Mouse (Mus musculus): Measurements from ENCODE around the gene Rnf167.

Rnf167 gene

GRCm38 (mm10) chr11:70678576-70678975, 31.5 kb downstream of the Rnf167 start:
- no peak for DNase-seq

GRCm38 (mm10) chr11:70679361-70679760, 32.3 kb downstream of the Rnf167 start:
- DNase-seq, result no peak

- DNase-seq, result peak; percentile 60 to 64
These were observed 32.9 kb downstream of the Rnf167 start for GRCm38 (mm10) chr11:70679894-70680293.

- no peak for DNase-seq
These were observed 34.1 kb downstream of the Rnf167 start for GRCm38 (mm10) chr11:70681170-70681569.

- peak; percentile 50 to 51 for DNase-seq
These were observed 35.0 kb downstream of the Rnf167 start for GRCm38 (mm10) chr11:70681897-70682581.

- DNase-seq, result no peak
These were observed 36.6 kb downstream of the Rnf167 start for GRCm38 (mm10) chr11:70683640-70684039.

GRCm38 (mm10) chr11:70686901-70687566, 40.0 kb downstream of the Rnf167 start:
- DNase-seq, result no peak

- DNase-seq, result peak; percentile 84 to 85
These were observed 40.7 kb downstream of the Rnf167 start, which contains the start of gene Camta2 for GRCm38 (mm10) chr11:70687601-70688199. TSS of gene Camta2 (minus strand) at chr11:70688105.

- no peak for DNase-seq
These were observed 41.3 kb downstream of the Rnf167 start for GRCm38 (mm10) chr11:70688372-70688771.

GRCm38 (mm10) chr11:70689578-70689977, 42.5 kb downstream of the Rnf167 start:
- no peak for DNase-seq

GRCm38 (mm10) chr11:70693504-70693903, 46.5 kb downstream of the Rnf167 start:
- no peak for DNase-seq

GRCm38 (mm10) chr11:70697376-70697775, 50.3 kb downstream of the Rnf167 start:
- DNase-seq, result peak; percentile 39 to 60

- DNase-seq, result no peak
These were observed 52.0 kb downstream of the Rnf167 start for GRCm38 (mm10) chr11:70699051-70699450.

GRCm38 (mm10) chr11:70699722-70700556, 52.9 kb downstream of the Rnf167 start, which contains the start of the genes Inca1 and Kif1c:
TSS of gene Inca1 (minus strand) at chr11:70700155.
TSS of gene Kif1c (plus strand) at chr11:70700548.
- peak; percentile 97 to 98 for DNase-seq

GRCm38 (mm10) chr11:70700613-70701012, 53.6 kb downstream of the Rnf167 start:
- DNase-seq, result peak; percentile 54 to 63

Data from B cell, adult 2 months (primary cell).